Mouse (Mus musculus): ENCODE measurements around the gene Gm10309. TPM values are rescaled to one million over a fixed set of nuclear protein-coding genes. Genes with fewer than 3 reads are reported as not detected.

Gm10309 gene
- total RNA-seq, 4 experiments from 2014 or later, result 0.28 TPM; not detected in 3

- no peak for DNase-seq
Measured at GRCm38 (mm10) chr17:86470160-86470559, 34.9 kb downstream of the Gm10309 start.

- no peak for DNase-seq
Measured at GRCm38 (mm10) chr17:86467967-86468366, 37.1 kb downstream of the Gm10309 start.

- DNase-seq, result no peak
Measured at GRCm38 (mm10) chr17:86467291-86467898, 37.6 kb downstream of the Gm10309 start.

GRCm38 (mm10) chr17:86466871-86467270 is 38.2 kb downstream of the Gm10309 start:
- DNase-seq, result no peak

GRCm38 (mm10) chr17:86466412-86466811 is 38.6 kb downstream of the Gm10309 start:
- DNase-seq, result no peak

GRCm38 (mm10) chr17:86465865-86466264 is 39.2 kb downstream of the Gm10309 start:
- no peak for DNase-seq

- no peak for DNase-seq
Measured at GRCm38 (mm10) chr17:86464689-86465363, 40.2 kb downstream of the Gm10309 start.

GRCm38 (mm10) chr17:86464197-86464596 is 40.8 kb downstream of the Gm10309 start:
- DNase-seq, result no peak

GRCm38 (mm10) chr17:86463369-86463768 is 41.7 kb downstream of the Gm10309 start:
- no peak for DNase-seq

- DNase-seq, result no peak
Measured at GRCm38 (mm10) chr17:86460645-86461430, 44.2 kb downstream of the Gm10309 start.

GRCm38 (mm10) chr17:86458302-86458980 is 46.6 kb downstream of the Gm10309 start:
- DNase-seq, result no peak

GRCm38 (mm10) chr17:86456512-86456911 is 48.5 kb downstream of the Gm10309 start:
- DNase-seq, result no peak

- no peak for DNase-seq
Measured at GRCm38 (mm10) chr17:86454351-86454706, 50.7 kb downstream of the Gm10309 start.

- DNase-seq, result no peak
Measured at GRCm38 (mm10) chr17:86453673-86454350, 51.2 kb downstream of the Gm10309 start.

GRCm38 (mm10) chr17:86452934-86453333 is 52.1 kb downstream of the Gm10309 start:
- DNase-seq, result no peak

Other genes with a start within 250 kb of the Gm10309 start
- gene Epas1, start 248.5 kb upstream of the Gm10309 start, total RNA-seq (2022), result 100 to 1,000 TPM; 204 to 224 (median 215) TPM